Mouse (Mus musculus): ENCODE data around the gene Cyp2c70.

- TF ChIP-seq POLR2A (IDR thresholded peaks at IDR 0.05; ENCODE audit: low read depth, low read length): no peak
- TF ChIP-seq CTCF (IDR thresholded peaks at IDR 0.05; ENCODE audit: extremely low read depth, insufficient read depth, insufficient read length, insufficient replicate concordance): no peak
These were observed 39.5 kb upstream of the Cyp2c70 start for GRCm38 (mm10) chr19:40226516-40227151.

Data from spleen, adult 2 months (tissue).